ENCODE assay signal across 8 mouse cellular contexts in genomic region chr4:130878273-130879047, GRCm38 (mm10). TPM values are rescaled to one million over a fixed set of nuclear protein-coding genes. Genes with fewer than 3 reads are reported as not detected.
DNase-seq lines count a peak whose midpoint lies in the region; ATAC-seq and TF ChIP-seq lines count a peak whose summit lies in the region.

No protein-coding gene starts in this region.

- H3K4me3 ChIP-seq in bone marrow macrophage, adult 2 months (ENCODE audit: insufficient read depth, low read length), result no peak overlapping the region
- H3K4me3 ChIP-seq in embryonic fibroblast, embryonic 13.5 days (ENCODE audit: insufficient read depth, low read length), result no peak overlapping the region
- peak overlapping the region; percentile 30 for H3K4me3 ChIP-seq in heart, embryonic 13.5 days
- H3K4me3 ChIP-seq in kidney, postnatal 0 days (replicated peaks; ENCODE audit: low read depth, low read length), result no peak overlapping the region
- 0 out of 2 replicates have a peak overlapping the region, but pooled peaks have one; percentile 19 for H3K4me3 ChIP-seq in liver, embryonic 11.5 days (ENCODE audit: low read depth, low read length)
- no peak overlapping the region for H3K4me3 ChIP-seq in stomach, embryonic 14.5 days (ENCODE audit: low read depth, low read length)

- no peak for ATAC-seq in heart, embryonic 13.5 days (ENCODE audit: extremely low read depth, insufficient number of reproducible peaks, low FRiP score, low TSS enrichment)
- ATAC-seq in kidney, postnatal 0 days (replicated peaks; ENCODE audit: low FRiP score, low read depth), result peak; percentile 38; the same call in 1 of the 2 replicates
- peak; percentile 31; the same call in 1 of the 2 replicates for ATAC-seq in liver, embryonic 11.5 days (replicated peaks; ENCODE audit: low FRiP score)
- ATAC-seq in stomach, embryonic 14.5 days (ENCODE audit: insufficient number of reproducible peaks, insufficient read depth, low FRiP score, low read depth), result peak; percentile 80

- peak; percentile 69 for TF ChIP-seq CTCF in bone marrow macrophage, adult 2 months (IDR thresholded peaks at IDR 0.05; ENCODE audit: low read depth, low read length)
- peak; percentile 58; the same call in 1 of the 2 replicates for TF ChIP-seq CTCF in embryonic fibroblast, embryonic 13.5 days (IDR thresholded peaks at IDR 0.05; ENCODE audit: borderline replicate concordance, insufficient read depth, low read length)
- TF ChIP-seq CTCF in kidney, postnatal 0 days (IDR thresholded peaks at IDR 0.05; ENCODE audit: low read depth), result peak; percentile 95

- no peaks in the 10 kb centered on the region for H3K9me3 ChIP-seq in heart, embryonic 13.5 days
- H3K9me3 ChIP-seq in kidney, postnatal 0 days (replicated peaks; ENCODE audit: low read length), result no peaks in the 10 kb centered on the region
- no peaks in the 10 kb centered on the region for H3K9me3 ChIP-seq in liver, embryonic 11.5 days (ENCODE audit: control insufficient read depth, low read length)
- H3K9me3 ChIP-seq in stomach, embryonic 14.5 days (ENCODE audit: control insufficient read depth, low read depth, low read length), result no peaks in the 10 kb centered on the region

- H3K36me3 ChIP-seq in heart, embryonic 13.5 days, result no peaks in the 10 kb centered on the region
- H3K36me3 ChIP-seq in kidney, postnatal 0 days (ENCODE audit: insufficient read depth, low read length), result no peaks in the 10 kb centered on the region
- H3K36me3 ChIP-seq in liver, embryonic 11.5 days (ENCODE audit: control insufficient read depth, insufficient read depth, low read length), result no peaks in the 10 kb centered on the region
- no peaks in the 10 kb centered on the region for H3K36me3 ChIP-seq in stomach, embryonic 14.5 days (ENCODE audit: control insufficient read depth, insufficient read depth, low read length)

- no peaks in the 10 kb centered on the region for H3K4me1 ChIP-seq in bone marrow macrophage, adult 2 months (ENCODE audit: control insufficient read depth, insufficient read depth, low read length)
- H3K4me1 ChIP-seq in embryonic fibroblast, embryonic 13.5 days (ENCODE audit: control insufficient read depth, insufficient read depth, low read length), result peaks cover 12% of the 10 kb centered on the region
- peaks cover 40% of the 10 kb centered on the region for H3K4me1 ChIP-seq in heart, embryonic 13.5 days
- 0 out of 2 replicates have a peak, but pooled peaks cover 6% of the 10 kb centered on the region for H3K4me1 ChIP-seq in kidney, postnatal 0 days (replicated peaks; ENCODE audit: insufficient read depth, low read length)
- no peaks in the 10 kb centered on the region for H3K4me1 ChIP-seq in liver, embryonic 11.5 days (replicated peaks; ENCODE audit: control insufficient read depth, insufficient read depth, low read length)
- peaks cover 15% of the 10 kb centered on the region for H3K4me1 ChIP-seq in stomach, embryonic 14.5 days (ENCODE audit: control insufficient read depth, insufficient read depth, low read length)

- no peak for TF ChIP-seq POLR2A in bone marrow macrophage, adult 2 months (IDR thresholded peaks at IDR 0.05; ENCODE audit: borderline replicate concordance, low read depth, low read length)
- no peak for TF ChIP-seq POLR2A in embryonic fibroblast, embryonic 13.5 days (IDR thresholded peaks at IDR 0.05; ENCODE audit: low read depth, low read length)

- H3K9ac ChIP-seq in heart, embryonic 13.5 days, result peak overlapping the region; percentile 73
- H3K9ac ChIP-seq in kidney, postnatal 0 days (ENCODE audit: low read depth, low read length), result 0 out of 2 replicates have a peak overlapping the region, but pooled peaks have one; percentile 23
- H3K9ac ChIP-seq in liver, embryonic 11.5 days (ENCODE audit: low read depth, low read length), result no peak overlapping the region
- no peak overlapping the region for H3K9ac ChIP-seq in stomach, embryonic 14.5 days (replicated peaks; ENCODE audit: low read depth, low read length)

- peak overlapping the region; percentile 66 for H3K4me2 ChIP-seq in heart, embryonic 13.5 days
- H3K4me2 ChIP-seq in kidney, postnatal 0 days (ENCODE audit: low read length), result peak overlapping the region; percentile 48
- H3K4me2 ChIP-seq in liver, embryonic 11.5 days, result peak overlapping the region; percentile 39
- peak overlapping the region; percentile 34 for H3K4me2 ChIP-seq in stomach, embryonic 14.5 days (replicated peaks; ENCODE audit: low read depth, low read length)

- peak; percentile 68 for DNase-seq in A20 (ENCODE audit: low read depth, low spot score)
- DNase-seq in kidney, postnatal 0 days (ENCODE audit: low spot score), result peak; percentile 95
- DNase-seq in liver, embryonic 11.5 days (ENCODE audit: low spot score), result peak; percentile 84
- DNase-seq in natural killer cell, adult 2 months (ENCODE audit: low spot score in 2 of 2), result peak; percentile 66 to 78

- 7% methylated on average over 21 of the region's 21 CpGs for WGBS in heart, embryonic 13.5 days
- 2% methylated on average over 19 of the region's 21 CpGs for WGBS in kidney, postnatal 0 days
- 9% methylated on average over 21 of the region's 21 CpGs for WGBS in liver, embryonic 11.5 days
- WGBS in stomach, embryonic 14.5 days, result 7% methylated on average over 21 of the region's 21 CpGs

- peaks cover 31% of the 10 kb centered on the region for H3K27me3 ChIP-seq in heart, embryonic 13.5 days (replicated peaks)
- peaks cover 5% of the 10 kb centered on the region; the same call in 1 of the 2 replicates for H3K27me3 ChIP-seq in kidney, postnatal 0 days (ENCODE audit: insufficient read depth, low read length)
- peaks cover 4% of the 10 kb centered on the region for H3K27me3 ChIP-seq in liver, embryonic 11.5 days (replicated peaks; ENCODE audit: control insufficient read depth, insufficient read depth, low read length)
- no peaks in the 10 kb centered on the region for H3K27me3 ChIP-seq in stomach, embryonic 14.5 days (ENCODE audit: control insufficient read depth, insufficient read depth, low read length)

- no peak overlapping the region for H3K27ac ChIP-seq in bone marrow macrophage, adult 2 months (ENCODE audit: insufficient read depth, low read depth, low read length)
- H3K27ac ChIP-seq in embryonic fibroblast, embryonic 13.5 days (ENCODE audit: insufficient read depth, low read length), result no peak overlapping the region
- H3K27ac ChIP-seq in heart, embryonic 13.5 days (replicated peaks), result peak overlapping the region; percentile 67
- no peak overlapping the region for H3K27ac ChIP-seq in kidney, postnatal 0 days
- H3K27ac ChIP-seq in liver, embryonic 11.5 days (ENCODE audit: low read depth, low read length), result no peak overlapping the region
- 0 out of 2 replicates have a peak overlapping the region, but pooled peaks have one; percentile 6 for H3K27ac ChIP-seq in stomach, embryonic 14.5 days (ENCODE audit: low read length)

RNA-seq across cellular contexts. Expression of gene Laptm5, which starts 34.5 kb away (rescaled TPM):
- 1,649 and 1,910 TPM in 2 replicates for polyA plus RNA-seq in bone marrow macrophage, adult 2 months (2012; ENCODE audit: insufficient read depth, insufficient read length, missing spikeins)
- polyA plus RNA-seq in embryonic fibroblast, embryonic 13.5 days (2011; ENCODE audit: insufficient read length, low read depth, missing spikeins), result 0.50 and 10.8 TPM in 2 replicates
- polyA plus RNA-seq in heart, embryonic 13.5 days (2015; fragmentation: Nextera tagmentation; extraction: Ambion mirVana), result 20.1 and 25.9 TPM in 2 replicates
- 24.2 and 26.8 TPM in 2 replicates for polyA plus RNA-seq in kidney, postnatal 0 days (2015; fragmentation: Nextera tagmentation; extraction: Ambion mirVana)
- 87.2 and 93.3 TPM in 2 replicates for polyA plus RNA-seq in liver, embryonic 11.5 days (2014; fragmentation: Nextera tagmentation; extraction: Ambion mirVana)
- polyA plus RNA-seq in stomach, embryonic 14.5 days (2014; fragmentation: Nextera tagmentation; extraction: Ambion mirVana), result 49.4 and 50.9 TPM in 2 replicates

Comparison
In these comparisons a context has a peak if more than half of its experiments do, and no peak if none do; other contexts are left out.
1. H3K27ac ChIP-seq: peak in heart, embryonic 13.5 days (single experiment) and stomach, embryonic 14.5 days (single experiment); none in bone marrow macrophage, adult 2 months (single experiment), embryonic fibroblast, embryonic 13.5 days (single experiment), kidney, postnatal 0 days (single experiment) and liver, embryonic 11.5 days (single experiment).
2. H3K4me3 ChIP-seq: peak in heart, embryonic 13.5 days (single experiment) and liver, embryonic 11.5 days (single experiment); none in bone marrow macrophage, adult 2 months (single experiment), embryonic fibroblast, embryonic 13.5 days (single experiment), kidney, postnatal 0 days (single experiment) and stomach, embryonic 14.5 days (single experiment).
3. H3K9ac ChIP-seq: peak in heart, embryonic 13.5 days (single experiment) and kidney, postnatal 0 days (single experiment); none in liver, embryonic 11.5 days (single experiment) and stomach, embryonic 14.5 days (single experiment).
4. RNA of gene Laptm5, which starts 34.5 kb away (polyA plus RNA-seq): 1,649 to 1,910 TPM in bone marrow macrophage, adult 2 months; 87.2 to 93.3 TPM in liver, embryonic 11.5 days, 49.4 to 50.9 TPM in stomach, embryonic 14.5 days, 24.2 to 26.8 TPM in kidney, postnatal 0 days, 20.1 to 25.9 TPM in heart, embryonic 13.5 days and 0.50 to 10.8 TPM in embryonic fibroblast, embryonic 13.5 days; every median in the first group is over 10 times any median in the second.
5. Peak in every context shown above with its lines, with median percentiles within 50 percentile points of each other: DNase-seq, CTCF ChIP-seq and H3K4me2 ChIP-seq.